Mouse (Mus musculus) kidney, adult 18-20 months (tissue): Measurements from ENCODE around the gene Dnajb13.
A peak's percentile ranks its signal among the peaks of the same experiment; 100 is the strongest.
"Not testable (repeated sequence)": the region's sequence is repeated elsewhere in the genome, so short reads cannot be mapped to it uniquely, and the experiment has no call there.

Experiments used
- DNase-seq: peaks from one replicate; pipeline ENCODE4 v3.0.0; 2021

Dnajb13 gene

GRCm38 (mm10) chr7:100484493-100484892 lies 30.3 kb downstream of the Dnajb13 start:
- DNase-seq: no peak

DNA sequence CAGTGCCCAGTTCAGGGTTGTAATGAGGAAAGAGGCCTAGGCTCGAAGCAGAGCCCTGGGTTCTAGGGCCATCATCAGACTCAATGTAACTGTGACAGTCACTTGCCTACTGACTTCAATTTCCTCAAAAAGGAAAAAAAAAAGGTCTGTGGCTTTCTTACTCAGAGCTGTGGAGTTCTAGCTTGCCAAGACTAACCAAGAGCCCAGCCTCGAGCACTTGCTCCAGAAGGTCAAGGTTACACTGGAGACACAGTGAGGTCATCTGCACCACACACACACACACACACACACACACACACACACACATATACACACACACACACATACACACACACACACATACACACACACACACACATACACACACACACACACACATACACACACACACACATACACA lies 32.7 kb downstream of the Dnajb13 start:
- DNase-seq: not testable (repeated sequence)

DNA sequence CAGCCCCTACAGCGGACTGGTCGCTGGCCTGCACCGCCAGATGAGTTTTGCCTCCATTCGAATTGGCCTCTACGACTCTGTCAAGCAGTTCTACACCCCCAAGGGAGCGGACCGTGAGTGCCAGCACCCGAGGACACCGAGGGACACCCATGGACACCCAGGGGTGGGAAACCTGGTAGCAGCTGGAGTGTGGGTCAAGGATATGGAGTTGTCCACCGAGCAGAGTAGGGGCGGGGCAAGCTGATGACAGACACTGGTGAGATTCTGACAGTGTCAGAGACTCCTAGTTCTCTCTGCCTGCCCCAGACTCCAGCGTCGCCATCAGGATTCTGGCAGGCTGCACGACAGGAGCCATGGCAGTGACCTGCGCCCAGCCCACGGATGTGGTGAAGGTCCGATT lies 34.6 kb downstream of the Dnajb13 start:
- DNase-seq: no peak

GRCm38 (mm10) chr7:100479823-100480164 lies 35.0 kb downstream of the Dnajb13 start:
- DNase-seq: no peak

DNA sequence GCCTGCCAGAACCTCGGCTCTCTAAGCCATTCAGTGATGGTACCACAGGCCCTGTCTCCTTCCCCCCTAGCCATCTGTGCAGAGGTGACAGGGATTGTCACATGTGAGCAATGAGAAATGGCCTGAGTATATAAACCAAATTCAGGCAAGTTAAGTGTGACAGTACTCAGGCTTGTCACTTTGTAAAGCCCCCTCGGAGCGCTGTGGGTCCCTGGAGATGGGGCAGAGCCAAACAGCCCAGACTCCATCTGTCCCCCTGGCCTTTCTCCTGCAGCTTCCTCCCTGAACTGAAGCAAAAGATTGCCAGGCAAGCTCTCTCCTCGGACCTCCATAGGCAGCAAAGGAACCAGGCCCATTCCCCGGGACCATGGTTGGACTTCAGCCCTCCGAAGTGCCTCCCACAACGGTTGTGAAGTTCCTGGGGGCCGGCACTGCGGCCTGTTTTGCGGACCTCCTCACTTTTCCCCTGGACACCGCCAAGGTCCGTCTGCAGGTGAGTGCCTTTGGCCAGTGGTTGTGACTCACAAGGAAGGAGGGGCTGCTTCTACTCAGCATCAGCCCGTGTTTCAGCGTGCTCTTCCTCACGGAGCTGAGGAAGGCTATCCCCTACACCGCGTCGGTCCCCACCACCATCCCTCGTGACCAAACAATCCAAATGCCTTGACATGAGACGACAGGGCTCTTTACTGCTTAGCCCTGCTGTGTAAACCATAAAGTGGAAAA lies 35.5 kb downstream of the Dnajb13 start:
- no peak for DNase-seq

DNA sequence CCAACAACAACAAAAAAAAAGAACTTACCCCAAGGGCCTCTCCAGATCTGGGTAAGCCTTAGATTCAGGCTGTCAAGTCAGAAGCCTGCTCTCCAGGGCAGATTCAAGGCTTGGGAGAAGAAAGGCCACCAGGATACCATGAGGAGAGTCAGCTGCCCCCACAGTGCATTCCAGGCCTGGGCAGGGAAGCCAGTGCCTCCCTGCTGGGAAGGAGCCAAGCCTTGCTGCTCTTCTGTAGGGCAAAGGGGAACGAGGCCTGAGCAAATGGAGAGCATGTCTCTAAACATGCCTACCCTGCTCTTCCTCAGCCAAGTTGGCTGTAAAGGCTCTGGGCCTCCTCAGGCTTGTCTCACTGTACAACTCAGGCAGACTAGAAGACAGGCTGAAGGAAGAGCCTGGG lies 40.1 kb downstream of the Dnajb13 start:
- peak; percentile 66 for DNase-seq

GRCm38 (mm10) chr7:100473846-100474454 lies 40.8 kb downstream of the Dnajb13 start:
- DNase-seq: no peak

DNA sequence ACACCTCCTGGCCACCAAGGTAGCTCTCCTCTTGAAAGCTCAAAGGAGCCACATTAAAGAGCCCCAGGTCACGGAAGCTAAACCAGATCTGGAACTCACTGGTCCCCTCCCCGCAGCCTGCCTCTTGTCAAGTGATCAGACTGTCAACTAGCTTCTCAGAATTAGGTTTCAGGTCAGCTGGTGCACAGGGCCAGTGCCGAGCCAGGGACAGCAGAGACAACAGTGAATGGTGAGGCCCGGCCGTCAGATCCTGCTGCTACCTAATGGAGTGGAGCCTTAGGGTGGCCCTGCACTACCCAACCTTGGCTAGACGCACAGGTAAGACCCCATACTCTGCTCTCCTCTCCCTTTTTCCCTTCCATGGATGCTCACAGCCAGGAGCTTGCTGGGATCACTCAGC lies 42.0 kb downstream of the Dnajb13 start, which contains the start of gene Ucp3:
Gene Ucp3 (plus strand): TSS at position 214 of the 400 bp plus-strand sequence.
- no peak for DNase-seq

- DNase-seq: no peak
Observed at GRCm38 (mm10) chr7:100471407-100471797, 43.4 kb downstream of the Dnajb13 start.

- DNase-seq: no peak
Observed at GRCm38 (mm10) chr7:100470796-100471406, 43.9 kb downstream of the Dnajb13 start.

DNA sequence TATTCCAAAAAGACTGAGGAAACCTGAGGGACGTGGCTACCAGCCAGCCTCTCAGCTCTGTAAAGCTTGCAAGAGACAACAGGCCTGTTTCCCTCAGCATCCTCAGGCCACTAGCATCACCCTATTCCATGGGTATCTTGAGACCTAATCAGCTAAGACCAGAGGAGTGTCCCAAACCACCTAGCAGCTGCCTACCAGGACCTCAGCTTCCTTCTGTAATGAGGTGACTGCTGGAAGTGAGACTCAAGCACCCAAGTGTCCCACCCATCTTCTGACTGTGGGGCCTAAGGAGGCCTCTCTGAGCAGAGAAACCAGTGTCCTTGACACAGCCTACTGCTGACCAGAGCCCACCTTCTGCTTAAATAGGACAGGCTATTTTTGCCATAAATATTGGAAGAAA lies 45.3 kb downstream of the Dnajb13 start:
- DNase-seq: no peak

DNA sequence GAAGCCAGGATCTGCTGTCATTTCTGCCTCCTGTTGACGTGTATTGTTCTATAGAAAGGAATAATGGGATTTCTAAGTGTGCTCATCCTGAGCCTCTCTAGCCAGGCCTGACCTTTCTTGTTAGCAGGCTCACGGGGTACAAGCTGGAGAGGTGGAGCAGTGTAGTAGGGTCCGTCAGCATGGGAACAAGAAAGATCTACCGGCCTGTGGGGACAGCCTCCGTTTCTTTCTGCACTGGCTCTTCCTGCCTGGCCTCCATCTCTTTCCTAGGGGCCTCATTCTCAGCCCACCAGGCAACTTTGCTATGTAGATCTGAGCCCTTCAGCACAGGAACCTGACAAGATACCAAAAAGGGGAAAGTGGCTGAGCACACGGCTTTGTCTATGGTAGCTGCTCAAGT lies 46.0 kb downstream of the Dnajb13 start:
- DNase-seq: no peak

DNA sequence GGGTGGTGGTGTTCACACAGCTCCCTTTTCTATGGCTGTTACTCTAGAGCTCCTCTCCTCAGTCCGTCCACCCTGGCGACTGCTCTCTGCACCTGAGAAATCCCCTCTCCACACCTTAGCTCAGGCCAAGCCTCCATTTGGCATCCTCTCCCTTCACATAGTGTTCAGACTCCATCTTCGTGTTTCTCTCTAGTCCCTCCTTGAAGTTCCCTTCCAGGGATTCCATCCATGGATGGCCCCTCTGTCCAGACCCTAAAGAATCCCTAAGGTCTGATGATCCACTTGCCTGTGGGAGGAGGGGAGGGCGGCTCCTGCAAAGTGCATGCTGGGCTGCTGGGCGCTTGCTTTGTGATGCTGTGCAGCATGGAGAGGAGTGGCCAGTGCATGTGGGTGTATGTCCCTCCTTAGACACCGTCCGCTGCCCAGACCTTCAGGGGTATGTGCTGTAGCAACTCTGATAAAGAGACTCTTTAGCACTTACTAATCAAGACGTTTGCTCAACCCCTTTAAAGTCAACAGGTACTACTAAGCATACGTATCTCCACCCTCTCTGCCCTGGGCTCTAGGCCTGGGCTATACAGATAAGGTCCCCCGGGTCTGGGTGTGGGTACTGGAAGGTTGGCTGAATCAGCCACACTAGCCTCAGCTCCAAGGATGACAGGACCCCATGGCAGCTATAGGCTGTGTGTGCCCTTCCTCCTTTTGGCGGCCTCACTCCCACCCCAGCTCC lies 47.8 kb downstream of the Dnajb13 start:
- DNase-seq: no peak

DNA sequence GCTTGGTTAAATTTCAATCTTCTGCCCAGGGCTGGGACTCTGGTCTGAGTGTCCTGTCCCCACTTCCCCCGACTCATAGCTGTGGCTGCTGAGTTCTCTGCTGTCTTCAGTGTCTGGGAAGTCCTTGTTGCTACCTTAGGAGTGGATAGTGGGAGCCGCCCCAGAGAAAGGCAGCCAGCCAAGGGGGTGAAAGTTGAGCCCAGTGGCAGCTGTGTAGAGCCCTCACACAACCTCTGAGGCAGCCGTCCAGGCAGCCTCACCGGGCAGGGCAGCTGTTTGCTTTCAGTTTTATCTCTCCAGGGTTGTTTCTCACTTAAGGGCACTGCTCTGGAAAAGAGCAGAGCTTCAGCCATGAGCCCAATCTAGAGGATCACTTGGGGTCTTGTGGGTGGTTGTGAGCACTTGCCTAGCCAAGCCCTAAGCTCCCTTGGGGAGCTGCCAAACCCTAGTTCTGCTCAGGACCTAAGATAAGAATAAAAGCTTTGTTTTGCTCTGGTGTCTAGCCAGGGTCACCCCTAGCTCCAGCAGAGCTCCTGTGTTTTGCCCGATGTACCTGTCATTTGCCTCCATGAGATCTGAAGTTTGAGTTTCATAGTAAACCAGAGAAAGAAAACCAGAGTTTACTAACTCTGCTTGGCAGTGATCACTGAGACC lies 49.0 kb downstream of the Dnajb13 start:
- peak; percentile 90 for DNase-seq

DNA sequence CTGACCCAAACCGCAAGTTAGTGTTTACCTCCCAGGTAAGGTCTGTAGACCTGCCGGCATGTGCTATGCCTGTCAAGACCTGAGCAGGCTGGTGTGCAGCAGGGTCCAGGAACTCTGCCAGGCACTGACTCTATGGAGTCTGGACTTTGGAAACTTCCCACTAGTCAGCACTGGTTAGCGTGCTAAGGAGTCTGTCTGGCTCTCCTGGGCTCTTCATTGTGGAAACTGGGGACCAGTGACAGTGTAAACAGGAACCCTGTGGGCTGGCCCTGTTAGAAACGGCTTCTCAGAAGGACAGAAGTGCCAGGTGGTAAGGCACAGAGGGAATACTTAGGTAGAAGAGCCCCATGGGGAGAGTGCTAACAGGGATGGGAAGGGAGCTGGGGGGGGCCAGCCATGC lies 49.5 kb downstream of the Dnajb13 start:
- peak; percentile 76 for DNase-seq

DNA sequence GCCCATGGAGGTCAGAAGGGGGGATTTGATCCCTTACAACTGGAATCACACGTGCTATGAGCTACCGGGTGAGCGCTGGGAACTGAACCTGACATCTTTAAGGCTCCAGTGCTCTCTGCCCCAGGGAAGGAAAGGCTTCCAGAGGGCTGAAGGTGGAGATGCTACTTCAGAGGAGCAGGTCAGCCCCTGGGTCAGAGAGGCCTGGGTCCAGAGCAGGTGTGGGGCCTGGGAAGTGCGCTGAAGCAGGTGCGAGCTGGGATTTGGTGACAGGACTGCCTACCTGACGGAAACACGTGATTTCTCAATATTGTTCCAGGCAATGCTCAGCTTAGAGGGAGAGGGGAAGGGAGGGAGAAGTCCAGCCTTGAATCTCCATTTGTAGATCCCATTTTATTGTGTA lies 50.5 kb downstream of the Dnajb13 start:
- DNase-seq: no peak

DNA sequence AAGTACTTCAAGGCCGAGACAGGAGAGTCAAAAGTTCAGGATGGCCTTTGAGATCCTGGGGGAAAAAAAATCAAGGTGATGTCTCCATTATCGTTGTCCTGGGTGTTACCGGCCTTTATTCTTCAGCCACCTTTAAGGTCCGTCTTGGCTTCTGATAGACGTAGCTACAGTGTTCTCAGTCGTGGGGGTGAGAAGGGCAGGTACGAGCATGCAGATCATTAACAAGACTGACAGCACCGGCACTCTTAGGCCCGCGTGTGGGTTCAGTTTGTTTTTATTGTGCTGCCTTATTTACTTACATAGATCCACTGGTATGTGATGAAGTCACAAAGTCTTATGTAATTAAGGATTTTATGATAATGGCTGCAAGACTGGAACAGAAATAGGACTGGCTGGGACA lies 51.0 kb downstream of the Dnajb13 start:
- peak; percentile 52 for DNase-seq

- no peak for DNase-seq
Observed at GRCm38 (mm10) chr7:100463194-100463593, 51.6 kb downstream of the Dnajb13 start.

DNA sequence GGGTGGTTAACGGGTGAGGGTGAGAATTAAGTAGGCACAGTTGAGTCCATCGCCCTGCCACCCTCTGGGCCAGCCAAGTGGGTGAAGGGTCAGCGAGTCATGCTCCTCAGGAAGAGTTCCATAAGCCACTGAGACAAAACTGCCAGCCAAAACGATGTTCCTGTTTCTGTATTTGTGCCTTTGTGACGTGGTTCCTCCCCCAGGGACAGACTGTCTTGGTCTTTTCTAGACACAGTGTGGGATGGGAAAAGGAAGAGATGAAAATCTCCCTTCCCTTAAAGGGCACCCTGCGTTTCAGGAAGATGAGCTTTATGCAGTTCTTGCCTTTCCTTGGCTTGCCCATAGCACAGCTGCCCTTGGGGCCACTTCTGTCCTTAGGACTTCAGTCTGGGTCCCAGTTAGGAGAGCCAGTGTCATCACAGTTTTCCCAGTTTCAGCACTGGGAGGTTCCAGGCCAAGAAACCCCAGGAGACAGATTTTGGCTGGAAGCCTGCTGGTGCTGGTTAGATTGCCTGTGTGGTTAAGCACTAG lies 53.1 kb downstream of the Dnajb13 start:
- DNase-seq: peak; percentile 80

DNA sequence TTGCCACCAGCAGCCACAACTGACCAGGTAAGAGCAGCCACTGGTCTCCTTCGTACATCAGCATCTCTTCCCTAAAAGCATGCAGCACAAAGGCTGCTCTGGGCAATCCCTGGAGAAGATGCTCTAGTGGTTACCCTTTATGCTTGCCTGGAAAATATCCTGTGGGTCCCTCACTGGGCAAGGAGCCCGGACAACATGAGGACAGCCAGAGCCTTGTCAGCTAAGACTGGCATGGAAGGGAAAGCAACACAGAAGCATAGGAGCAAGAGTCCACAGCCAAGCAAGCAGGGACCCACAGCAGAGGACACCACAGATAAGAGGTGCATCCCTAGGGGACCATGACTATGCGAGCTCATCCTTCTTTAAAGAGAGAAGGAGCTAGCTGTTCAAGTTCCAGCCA lies 54.9 kb downstream of the Dnajb13 start:
- no peak for DNase-seq

DNA sequence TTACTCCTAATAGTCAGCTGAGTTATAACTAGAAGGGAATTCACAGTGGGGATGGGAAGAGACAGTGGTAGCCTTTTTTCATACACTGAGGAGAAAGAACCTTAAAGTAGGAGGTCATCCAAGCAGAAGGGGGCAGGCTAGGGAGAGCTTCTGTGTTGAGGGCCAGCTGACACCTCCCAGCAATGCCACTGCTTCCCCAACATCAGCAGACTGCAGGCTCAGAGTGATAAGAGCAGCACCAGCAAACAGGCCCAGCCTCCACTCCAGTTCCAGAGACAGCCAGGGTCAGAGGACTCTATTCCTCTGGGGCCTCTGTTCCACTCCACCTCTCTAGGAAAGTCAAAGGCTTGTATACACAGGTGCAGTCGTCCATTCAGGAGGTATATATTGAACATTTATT lies 56.6 kb downstream of the Dnajb13 start:
- no peak for DNase-seq
